Mouse (Mus musculus): ENCODE data around the gene Rapgef3.

DNA sequence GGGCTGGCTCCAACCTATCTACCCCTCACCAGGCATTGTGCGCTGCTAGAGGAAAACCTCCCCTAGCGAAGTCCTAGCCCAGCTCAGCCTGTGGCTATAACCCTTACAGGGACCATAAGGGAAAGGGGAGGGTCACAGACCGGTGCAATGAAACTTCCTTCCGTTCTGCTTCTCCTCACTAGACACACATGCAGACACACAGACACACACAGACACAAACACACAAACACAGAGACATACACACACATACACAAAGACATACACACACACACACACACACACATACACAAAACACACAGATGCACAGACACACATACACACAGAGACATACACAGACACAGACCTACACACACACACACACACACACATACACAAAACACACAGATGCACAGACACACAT lies 25.2 kb downstream of the Rapgef3 start:
- TF ChIP-seq POLR2A (IDR thresholded peaks at IDR 0.05; ENCODE audit: extremely low read depth, insufficient read depth, low read length) = no peak
- no peak for TF ChIP-seq CTCF (IDR thresholded peaks at IDR 0.05; ENCODE audit: extremely low read depth, insufficient read depth, low read length)
